Mouse (Mus musculus) liver, embryonic 14.5 days (tissue): ENCODE data around the gene Lrrc4. TPM values are rescaled to one million over a fixed set of nuclear protein-coding genes. Genes with fewer than 3 reads are reported as not detected.

Experiments used
- ATAC-seq: fragments of 200-750 bp; cut with Nextera tagmentation; 2 replicates; pipeline ENCODE4 v1.8.0; 2017; ENCODE audit warnings: moderate number of reproducible peaks, mild to moderate bottlenecking, moderate library complexity; ENCODE audit not compliant: insufficient read depth
- DNase-seq, 3 experiments: peaks; one replicate each; pipeline ENCODE4 v3.0.0-alpha.2; 2012 to 2013; ENCODE audit warnings: low read depth in 3 of 3, low spot score in 3 of 3
- H3K27ac ChIP-seq: fragments of 300-500 bp; sonication (generic); 2 replicates; pipeline ENCODE4 v1.5.1; 2014; ENCODE audit warnings: moderate library complexity, mild to moderate bottlenecking, control low read depth, inconsistent platforms
- H3K27me3 ChIP-seq: fragments of 300-500 bp; sonication (generic); 2 replicates; pipeline ENCODE4 v1.6.1; 2014; ENCODE audit warnings: mild to moderate bottlenecking, low read length, moderate library complexity; ENCODE audit not compliant: control insufficient read depth, insufficient read depth
- H3K36me3 ChIP-seq: fragments of 300-500 bp; sonication (generic); replicated peaks from 2 replicates; pipeline ENCODE4 v1.6.1; 2014; ENCODE audit warnings: low read depth; ENCODE audit not compliant: control insufficient read depth, insufficient read depth
- H3K4me1 ChIP-seq, 2 experiments: fragments of 200-500 bp in 1 of 2; fragments of 300-500 bp in 1 of 2; sonication (generic) in 1 of 2; replicated peaks; 2 replicates each; pipeline ENCODE4 v1.6.1; 2012 to 2014; ENCODE audit warnings: antibody characterized with exemption in 1 of 2, inconsistent platforms in 1 of 2, low read length in 1 of 2; ENCODE audit not compliant: control insufficient read depth in 2 of 2, insufficient read depth in 2 of 2
- H3K4me2 ChIP-seq: fragments of 300-500 bp; sonication (generic); 2 replicates; pipeline ENCODE4 v1.6.1; 2014; ENCODE audit warnings: low read depth, mild to moderate bottlenecking, control low read depth, moderate library complexity
- H3K4me3 ChIP-seq, 2 experiments: fragments of 200-500 bp in 1 of 2; fragments of 300-500 bp in 1 of 2; sonication (generic) in 1 of 2; 2 replicates each; pipeline ENCODE4 v1.5.1; 2012 to 2014; ENCODE audit warnings: low read depth in 2 of 2, low read length in 2 of 2, mild to moderate bottlenecking in 2 of 2, control low read depth in 1 of 2, inconsistent platforms in 1 of 2, moderate library complexity in 1 of 2; ENCODE audit not compliant: insufficient read depth in 1 of 2
- H3K9ac ChIP-seq: fragments of 300-500 bp; sonication (generic); replicated peaks from 2 replicates; pipeline ENCODE4 v1.6.1; 2014; ENCODE audit warnings: mild to moderate bottlenecking, control low read depth, moderate library complexity
- H3K9me3 ChIP-seq: fragments of 300-500 bp; sonication (generic); 2 replicates; pipeline ENCODE4 v1.6.1; 2016; ENCODE audit warnings: low read length, mixed read lengths; ENCODE audit not compliant: control insufficient read depth
- CTCF ChIP-seq: IDR thresholded peaks from 2 replicates; pipeline ENCODE4 v1.5.1; 2016; ENCODE audit warnings: antibody characterized with exemption, low read depth, control low read depth
- EP300 ChIP-seq: IDR thresholded peaks from 2 replicates; pipeline ENCODE4 v1.6.1; 2016; ENCODE audit warnings: antibody characterized with exemption, low read depth
- WGBS: fragments of 180-500 bp; shearing (Covaris S2); extraction: QIAGEN DNeasy Blood & Tissue Kit; methylation state at CpG from one replicate; pipeline ENCODE4 v1.1.7; 2014; ENCODE audit not compliant: insufficient replicate concordance; 5-methylcytosine and 5-hydroxymethylcytosine counted together
- polyA plus RNA-seq, 2 experiments: library from polyadenylated mRNA; depleted of rRNA in 1 of 2; stranded (reverse) in 1 of 2; unstranded in 1 of 2; fragments of >200 nt; fragmentation: Nextera tagmentation in 1 of 2; extraction: Ambion mirVana in 1 of 2; gene quantifications; 2 replicates each; pipeline versions ENCODE4 v1.2.1 to v1.2.3; 2012 to 2014

Lrrc4 gene
- polyA plus RNA-seq, 2 experiments: 0.06 to 0.10 TPM

GRCm38 (mm10) chr6:28767891-28768481 lies 63.6 kb downstream of the Lrrc4 start:
- 78% methylated on average over 6 of the region's 6 CpGs for WGBS
- no peak overlapping the region for H3K4me3 ChIP-seq
- no peak overlapping the region for H3K27ac ChIP-seq
- TF ChIP-seq CTCF (no peak), EP300 (no peak)
- H3K9ac ChIP-seq: no peak overlapping the region
- H3K4me1 ChIP-seq: no peaks in the 10 kb centered on the region
- no peak overlapping the region for H3K4me2 ChIP-seq
- no peaks in the 10 kb centered on the region for H3K36me3 ChIP-seq
- no peak for DNase-seq
- H3K9me3 ChIP-seq: no peaks in the 10 kb centered on the region
- no peak for ATAC-seq
- no peaks in the 10 kb centered on the region for H3K27me3 ChIP-seq

- 37% methylated on average over 3 of the region's 3 CpGs for whole genome bisulfite sequencing
- no peak overlapping the region for H3K9ac ChIP-seq
- no peaks in the 10 kb centered on the region for H3K36me3 ChIP-seq
These were observed 64.9 kb downstream of the Lrrc4 start for GRCm38 (mm10) chr6:28766622-28767021.

GRCm38 (mm10) chr6:28762132-28762775 lies 69.3 kb downstream of the Lrrc4 start:
- no peak overlapping the region for H3K4me2 ChIP-seq
- ATAC-seq: no peak
- H3K27me3 ChIP-seq: no peaks in the 10 kb centered on the region
- no peaks in the 10 kb centered on the region for H3K36me3 ChIP-seq
- no peaks in the 10 kb centered on the region for H3K4me1 ChIP-seq
- no peaks in the 10 kb centered on the region for H3K9me3 ChIP-seq
- no peak overlapping the region for H3K9ac ChIP-seq
- no peak overlapping the region for H3K27ac ChIP-seq
- 74% methylated on average over 5 of the region's 5 CpGs for WGBS
- H3K4me3 ChIP-seq: no peak overlapping the region
- TF ChIP-seq EP300 (no peak), CTCF (no peak)
- DNase-seq: no peak

More at GRCm38 (mm10) chr6:28766622-28767021, 64.9 kb downstream of the Lrrc4 start:
- Histone ChIP-seq H3K27me3 (no peaks in the 10 kb centered on the region), H3K27ac (no peak overlapping the region), H3K9me3 (no peaks in the 10 kb centered on the region), H3K4me3 (no peak overlapping the region), H3K4me2 (no peak overlapping the region), H3K4me1 (no peaks in the 10 kb centered on the region)
- ATAC-seq: no peak
- DNase-seq: no peak
- TF ChIP-seq EP300: no peak
- no peak for TF ChIP-seq CTCF

- DNase-seq (no peak), ATAC-seq (no peak)
- no peaks in the 10 kb centered on the region for H3K9me3 ChIP-seq
- H3K27ac ChIP-seq: no peak overlapping the region
- TF ChIP-seq CTCF (no peak), EP300 (no peak)
- H3K4me2 ChIP-seq: no peak overlapping the region
- 58% methylated on average over 3 of the region's 3 CpGs for WGBS
- H3K4me1 ChIP-seq: no peaks in the 10 kb centered on the region
- no peak overlapping the region for H3K4me3 ChIP-seq
- no peaks in the 10 kb centered on the region for H3K36me3 ChIP-seq
- H3K9ac ChIP-seq: no peak overlapping the region
- H3K27me3 ChIP-seq: no peaks in the 10 kb centered on the region
These were observed 69.8 kb downstream of the Lrrc4 start for GRCm38 (mm10) chr6:28761728-28762127.

- 66% methylated on average over 4 of the region's 4 CpGs for WGBS
These were observed 73.3 kb downstream of the Lrrc4 start for GRCm38 (mm10) chr6:28758293-28758692.

More at GRCm38 (mm10) chr6:28758293-28758692, 73.3 kb downstream of the Lrrc4 start:
- no peak overlapping the region for H3K4me2 ChIP-seq
- no peak for TF ChIP-seq CTCF
- TF ChIP-seq EP300: no peak
- H3K27ac ChIP-seq: no peak overlapping the region
- H3K9me3 ChIP-seq: no peaks in the 10 kb centered on the region
- H3K4me3 ChIP-seq: no peak overlapping the region
- no peaks in the 10 kb centered on the region for H3K27me3 ChIP-seq
- no peaks in the 10 kb centered on the region for H3K36me3 ChIP-seq
- H3K9ac ChIP-seq: no peak overlapping the region
- ATAC-seq (no peak), DNase-seq (no peak)
- H3K4me1 ChIP-seq: peaks cover 7 to 9% of the 10 kb centered on the region in 2 experiments
